Mouse (Mus musculus): ENCODE results near the gene Snx32.
A peak's percentile ranks its signal among the peaks of the same experiment; 100 is the strongest.

Gene Snx32

GRCm38 (mm10) chr19:5483386-5484359 is 26.7 kb downstream of the Snx32 start:
- DNase-seq (ENCODE audit: low spot score in 2 of 2), result no peak

- DNase-seq (ENCODE audit: low spot score in 2 of 2), result no peak
Measured at GRCm38 (mm10) chr19:5481398-5481797, 28.9 kb downstream of the Snx32 start.

GRCm38 (mm10) chr19:5480016-5480415 is 30.3 kb downstream of the Snx32 start:
- DNase-seq (ENCODE audit: low spot score in 2 of 2), result no peak

GRCm38 (mm10) chr19:5477668-5478300 is 32.6 kb downstream of the Snx32 start:
- no peak for DNase-seq (ENCODE audit: low spot score in 2 of 2)

GRCm38 (mm10) chr19:5477004-5477667 is 33.2 kb downstream of the Snx32 start:
- DNase-seq (ENCODE audit: low spot score in 2 of 2), result no peak

GRCm38 (mm10) chr19:5475069-5475714 is 35.1 kb downstream of the Snx32 start:
- DNase-seq (ENCODE audit: low spot score in 2 of 2), result no peak

GRCm38 (mm10) chr19:5474281-5475068 is 35.9 kb downstream of the Snx32 start:
- DNase-seq (ENCODE audit: low spot score in 2 of 2), result no peak

GRCm38 (mm10) chr19:5473720-5474119 is 36.6 kb downstream of the Snx32 start, which contains the start of gene Efemp2:
Gene Efemp2 (plus strand): TSS chr19:5473954.
- DNase-seq (ENCODE audit: low spot score in 2 of 2), result peak in 1 of 2 experiments; percentile 44

- DNase-seq (ENCODE audit: low spot score in 2 of 2), result no peak
Measured at GRCm38 (mm10) chr19:5472857-5473256, 37.5 kb downstream of the Snx32 start.

GRCm38 (mm10) chr19:5471846-5472245 is 38.5 kb downstream of the Snx32 start:
- no peak for DNase-seq (ENCODE audit: low spot score in 2 of 2)

GRCm38 (mm10) chr19:5468374-5468773 is 42.0 kb downstream of the Snx32 start, which contains the start of gene Ctsw:
Gene Ctsw (minus strand): TSS chr19:5468507.
- DNase-seq (ENCODE audit: low spot score in 2 of 2), result no peak

GRCm38 (mm10) chr19:5466916-5467500 is 43.3 kb downstream of the Snx32 start:
- no peak for DNase-seq (ENCODE audit: low spot score in 2 of 2)

- no peak for DNase-seq (ENCODE audit: low spot score in 2 of 2)
Measured at GRCm38 (mm10) chr19:5465037-5465436, 45.3 kb downstream of the Snx32 start.

GRCm38 (mm10) chr19:5463791-5464562 is 46.4 kb downstream of the Snx32 start:
- DNase-seq (ENCODE audit: low spot score in 2 of 2), result peak in 1 of 2 experiments; percentile 83

GRCm38 (mm10) chr19:5463212-5463611 is 47.1 kb downstream of the Snx32 start:
- no peak for DNase-seq (ENCODE audit: low spot score in 2 of 2)

GRCm38 (mm10) chr19:5461411-5461810 is 48.9 kb downstream of the Snx32 start:
- no peak for DNase-seq (ENCODE audit: low spot score in 2 of 2)

- peak; percentile 86 to 93 for DNase-seq (ENCODE audit: low spot score in 2 of 2)
Measured at GRCm38 (mm10) chr19:5460465-5460911, 49.9 kb downstream of the Snx32 start, which contains the start of gene Fibp. Gene Fibp (plus strand): TSS chr19:5460615.

- DNase-seq (ENCODE audit: low spot score in 2 of 2), result no peak
Measured at GRCm38 (mm10) chr19:5459896-5460295, 50.4 kb downstream of the Snx32 start.

GRCm38 (mm10) chr19:5459019-5459418 is 51.3 kb downstream of the Snx32 start:
- no peak for DNase-seq (ENCODE audit: low spot score in 2 of 2)

Measured in spleen, postnatal 4 days (tissue).